Mouse (Mus musculus) cerebellum, postnatal 4 days (tissue): ENCODE measurements around the gene Gigyf2.
A peak's percentile ranks its signal among the peaks of the same experiment; 100 is the strongest.
"Not testable (repeated sequence)": the region's sequence is repeated elsewhere in the genome, so short reads cannot be mapped to it uniquely, and the experiment has no call there.

Experiments used
- DNase-seq, 2 experiments: peaks; one replicate each; pipeline ENCODE4 v3.0.0; 2022; ENCODE audit warnings: low spot score in 2 of 2, mixed read lengths in 1 of 2

The Gigyf2 gene

GRCm38 (mm10) chr1:87447183-87448104 lies 120.6 kb downstream of the Gigyf2 start:
- peak; percentile 62 to 75 for DNase-seq

DNA sequence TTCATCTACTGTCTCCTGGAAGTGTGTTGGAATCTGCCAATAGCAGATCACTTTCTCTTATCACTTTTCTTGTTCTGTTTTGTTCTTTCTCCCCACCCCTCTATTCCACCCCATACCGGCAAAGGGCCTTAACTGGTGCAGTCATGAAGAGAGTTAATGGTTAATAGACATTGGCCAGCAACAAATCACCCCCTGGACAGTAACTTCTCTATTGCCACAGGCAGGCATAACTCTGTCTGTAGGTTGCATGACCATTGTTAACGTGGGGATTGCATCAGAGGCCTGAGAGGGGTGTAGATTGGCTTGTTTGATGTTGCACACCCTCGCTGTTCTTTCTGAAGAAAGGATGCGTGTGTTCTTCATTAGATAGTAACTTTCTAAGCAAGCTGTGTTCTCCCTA lies 122.6 kb downstream of the Gigyf2 start:
- DNase-seq, result no peak

DNA sequence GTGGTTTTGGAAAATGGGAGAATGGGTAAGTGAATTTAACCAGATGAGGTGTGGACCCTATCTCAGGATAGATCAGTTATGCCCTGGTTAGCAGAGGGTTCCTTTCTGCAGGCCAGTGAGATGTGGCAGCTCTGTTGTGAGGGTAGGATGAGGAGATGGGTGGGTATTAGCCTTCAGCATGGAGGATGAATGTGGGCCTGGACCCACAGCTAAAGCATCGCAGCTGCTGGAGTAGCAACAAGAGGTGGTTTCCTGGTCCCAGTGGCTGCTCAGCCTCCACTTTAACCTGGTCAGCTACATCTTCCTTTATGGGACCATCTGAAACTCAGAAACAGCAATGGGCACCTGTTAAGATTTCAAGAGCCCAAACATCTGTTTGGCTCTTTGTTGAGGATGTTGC lies 129.6 kb downstream of the Gigyf2 start:
- DNase-seq, result no peak

- DNase-seq, result no peak
Observed at GRCm38 (mm10) chr1:87458045-87458444, 131.2 kb downstream of the Gigyf2 start.

GRCm38 (mm10) chr1:87459856-87460255 lies 133.1 kb downstream of the Gigyf2 start:
- DNase-seq, result not testable (repeated sequence)

DNA sequence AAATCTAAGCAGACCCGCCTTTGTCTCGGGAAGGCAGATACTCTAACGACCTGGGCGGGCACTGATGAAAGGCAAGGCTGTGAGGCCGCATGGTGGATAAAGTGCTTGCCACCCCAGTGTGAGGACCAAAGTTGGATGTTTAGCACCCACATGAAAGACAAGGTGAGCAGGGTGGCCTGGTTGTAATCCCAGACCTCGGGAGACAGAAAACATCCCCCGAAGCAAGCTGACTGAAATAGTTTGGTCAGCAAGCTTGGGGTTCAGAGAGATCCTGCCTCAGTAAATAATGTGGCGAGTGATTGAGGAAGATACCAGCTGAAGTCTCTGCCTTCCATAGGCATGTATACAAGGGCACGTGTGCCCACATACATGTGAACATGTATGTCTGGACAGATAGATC lies 140.7 kb downstream of the Gigyf2 start:
- DNase-seq, result no peak

DNA sequence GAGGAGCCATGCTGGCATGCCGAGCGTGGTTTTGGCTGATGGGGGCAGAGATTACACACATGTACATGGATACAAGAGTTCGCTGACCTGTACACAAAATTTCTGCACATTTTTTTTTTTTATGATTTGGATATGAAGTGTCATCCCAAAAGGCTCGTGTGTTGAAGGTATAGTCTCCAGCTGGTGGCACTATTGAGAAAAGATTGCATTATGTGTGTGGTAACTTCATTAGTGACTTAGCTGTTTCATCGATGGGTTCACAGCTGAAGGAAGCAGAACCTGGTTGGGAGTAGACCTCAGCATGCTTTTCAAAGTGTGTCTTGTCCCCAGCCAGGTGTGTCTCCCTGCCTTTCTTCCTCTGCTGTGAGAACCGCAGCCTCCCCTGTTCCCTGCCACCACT lies 141.5 kb downstream of the Gigyf2 start:
- DNase-seq, result no peak

DNA sequence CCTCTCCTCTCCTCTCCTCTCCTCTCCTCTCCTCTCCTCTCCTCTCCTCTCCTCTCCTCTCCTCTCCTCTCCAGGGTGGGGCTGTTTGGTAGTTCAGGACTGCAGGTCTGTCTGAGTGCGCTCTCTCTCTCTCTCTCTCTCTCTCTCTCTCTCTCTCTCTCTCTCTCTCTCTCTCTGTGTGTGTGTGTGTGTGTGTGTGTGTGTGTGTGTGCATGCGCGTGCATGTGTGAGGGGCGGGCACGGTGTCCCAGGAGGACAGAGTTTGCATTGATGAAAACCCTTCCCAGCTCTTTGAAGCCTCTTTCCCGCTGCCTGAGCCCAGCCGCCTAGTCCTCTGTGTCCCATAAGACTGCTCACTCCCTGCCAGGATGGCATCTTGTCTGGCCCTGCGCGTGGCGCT lies 143.2 kb downstream of the Gigyf2 start, which contains the start of gene Snorc:
Gene Snorc (plus strand): TSS at position 301 of the 400 bp plus-strand sequence.
- not testable (repeated sequence) for DNase-seq

GRCm38 (mm10) chr1:87471914-87472313 lies 145.1 kb downstream of the Gigyf2 start:
- no peak for DNase-seq

GRCm38 (mm10) chr1:87472576-87472975 lies 145.8 kb downstream of the Gigyf2 start:
- DNase-seq, result no peak

- no peak for DNase-seq
Observed at GRCm38 (mm10) chr1:87475076-87475895, 148.5 kb downstream of the Gigyf2 start.

DNA sequence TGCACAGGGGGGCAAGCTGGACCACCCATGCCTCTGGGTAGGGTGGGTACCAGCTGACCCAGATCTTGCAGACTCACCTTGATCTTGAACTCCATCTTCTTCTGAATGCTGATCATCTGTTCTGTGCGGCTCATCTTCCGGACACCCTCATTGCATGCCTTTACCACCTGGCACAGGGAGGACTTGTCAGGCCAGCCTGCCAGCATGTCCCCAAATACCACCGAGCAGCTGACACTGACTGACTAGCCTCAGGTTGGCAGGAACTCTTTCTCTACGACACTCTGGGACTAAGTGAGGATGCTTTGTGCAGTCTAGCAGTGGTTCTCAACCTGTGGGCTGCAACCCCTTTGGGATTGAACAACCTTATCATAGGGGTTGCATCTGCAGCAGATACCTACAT lies 155.7 kb downstream of the Gigyf2 start:
- DNase-seq, result no peak

DNA sequence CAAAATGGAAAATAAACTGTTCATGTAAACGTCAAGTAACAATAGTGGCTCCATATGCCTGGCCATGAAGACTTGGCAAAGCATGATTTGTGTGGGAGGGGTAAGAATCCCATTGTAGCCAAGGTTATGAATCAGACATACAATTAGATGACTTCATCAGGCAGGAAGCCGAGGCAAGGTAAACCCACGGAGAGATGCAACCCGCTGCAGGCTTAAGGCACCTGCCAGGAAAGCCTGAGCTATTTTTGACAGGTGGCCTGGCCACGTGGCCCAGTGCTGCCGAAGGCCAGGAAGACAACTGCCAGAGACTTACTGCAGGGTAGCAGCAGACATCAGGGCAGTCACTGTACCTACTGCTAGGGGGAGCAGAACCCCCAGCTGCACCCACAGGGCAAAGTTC lies 159.6 kb downstream of the Gigyf2 start:
- DNase-seq, result no peak

DNA sequence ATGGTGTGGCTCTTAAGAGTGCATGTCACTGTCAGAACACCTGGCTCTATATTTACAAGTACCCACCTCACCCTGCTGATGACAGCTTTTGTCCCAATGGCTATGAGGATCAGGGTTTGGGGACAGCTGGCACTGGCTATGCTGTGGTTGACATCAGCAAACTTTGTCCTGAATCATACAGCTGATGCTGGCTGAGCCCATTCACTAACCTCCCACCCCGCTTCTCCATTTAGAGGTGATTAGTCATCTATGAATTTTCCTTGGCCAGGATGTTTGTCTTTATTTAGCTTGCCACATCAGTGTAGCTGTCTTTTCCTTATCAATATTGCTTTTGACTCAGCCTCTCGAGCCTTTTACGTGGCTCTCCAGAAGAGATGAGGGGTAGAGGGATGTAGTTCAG lies 165.5 kb downstream of the Gigyf2 start:
- no peak for DNase-seq

DNA sequence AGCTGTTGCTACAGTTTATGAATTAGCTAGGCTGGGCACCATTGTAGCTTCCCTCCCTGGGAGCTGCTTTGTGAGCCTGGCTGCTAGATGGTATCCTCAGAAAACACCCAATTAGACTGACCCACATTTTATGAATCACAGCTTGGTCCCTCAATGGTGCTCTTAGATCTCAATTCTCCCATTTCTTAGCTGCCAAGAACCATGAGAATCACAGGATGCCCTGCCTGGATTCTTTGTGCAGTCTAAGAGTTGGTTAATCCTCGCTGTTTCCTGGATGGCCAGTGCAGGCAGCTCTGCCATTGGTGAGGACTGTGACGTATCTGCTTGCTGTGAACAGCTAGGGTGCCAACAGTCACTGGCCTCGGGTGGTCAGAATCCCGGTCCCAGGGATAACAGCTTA lies 166.7 kb downstream of the Gigyf2 start:
- no peak for DNase-seq
